Mouse (Mus musculus) lung, embryonic 15.5 days (tissue): Measurements from ENCODE around the gene Dclk3. TPM values are rescaled to one million over a fixed set of nuclear protein-coding genes. Genes with fewer than 3 reads are reported as not detected.
A peak's percentile ranks its signal among the peaks of the same experiment; 100 is the strongest.

Experiments used
- ATAC-seq: fragments of 200-750 bp; cut with Nextera tagmentation; 2 replicates; pipeline ENCODE4 v1.8.0; 2017; ENCODE audit warnings: moderate number of reproducible peaks, borderline replicate concordance; ENCODE audit not compliant: low FRiP score, low TSS enrichment; ENCODE audit errors: extremely low read depth
- H3K27ac ChIP-seq: fragments of 300-500 bp; sonication (generic); 2 replicates; pipeline ENCODE4 v1.5.1; 2015; ENCODE audit warnings: moderate library complexity, mild to moderate bottlenecking, inconsistent platforms
- H3K27me3 ChIP-seq: fragments of 300-500 bp; sonication (generic); 2 replicates; pipeline ENCODE4 v1.6.1; 2015; ENCODE audit warnings: inconsistent platforms
- H3K36me3 ChIP-seq: fragments of 300-500 bp; sonication (generic); 2 replicates; pipeline ENCODE4 v1.6.1; 2015; ENCODE audit warnings: inconsistent platforms
- H3K4me1 ChIP-seq: fragments of 300-500 bp; sonication (generic); 2 replicates; pipeline ENCODE4 v1.6.1; 2015; ENCODE audit warnings: inconsistent platforms
- H3K4me2 ChIP-seq: fragments of 300-500 bp; sonication (generic); 2 replicates; pipeline ENCODE4 v1.6.1; 2015; ENCODE audit warnings: inconsistent platforms, mild to moderate bottlenecking, moderate library complexity
- H3K4me3 ChIP-seq: fragments of 300-500 bp; sonication (generic); 2 replicates; pipeline ENCODE4 v1.5.1; 2015; ENCODE audit warnings: mild to moderate bottlenecking, inconsistent platforms
- H3K9ac ChIP-seq: fragments of 300-500 bp; sonication (generic); 2 replicates; pipeline ENCODE4 v1.6.1; 2015; ENCODE audit warnings: inconsistent platforms
- H3K9me3 ChIP-seq: fragments of 300-500 bp; sonication (generic); 2 replicates; pipeline ENCODE4 v1.6.1; 2016; ENCODE audit warnings: inconsistent platforms
- WGBS: fragments of 180-500 bp; shearing (Covaris S2); methylation state at CpG from one replicate; pipeline ENCODE4 v1.1.7; 2015; 5-methylcytosine and 5-hydroxymethylcytosine counted together
- polyA plus RNA-seq: library from polyadenylated mRNA; unstranded; fragments of >200 nt; fragmentation: Nextera tagmentation; extraction: Ambion mirVana; gene quantifications from 2 replicates; pipeline ENCODE4 v1.2.1, GENCODE M21; 2015

Gene Dclk3
- polyA plus RNA-seq, 1 experiment from 2014 or later, result 0.40 TPM

- Histone ChIP-seq H3K4me1 (no peaks in the 10 kb centered on the region), H3K4me2 (no peak overlapping the region), H3K27me3 (no peaks in the 10 kb centered on the region), H3K9me3 (no peaks in the 10 kb centered on the region), H3K36me3 (no peaks in the 10 kb centered on the region), H3K9ac (no peak overlapping the region), H3K27ac (no peak overlapping the region), H3K4me3 (no peak overlapping the region)
- ATAC-seq, result no peak
- WGBS, result 24% methylated on average over 9 of the region's 9 CpGs
Observed at GRCm38 (mm10) chr9:111497074-111497811, 58.4 kb downstream of the Dclk3 start.

- WGBS, result 79% methylated on average over 9 of the region's 9 CpGs
- Histone ChIP-seq H3K4me1 (no peaks in the 10 kb centered on the region), H3K4me3 (no peak overlapping the region), H3K9me3 (no peaks in the 10 kb centered on the region), H3K36me3 (no peaks in the 10 kb centered on the region), H3K27me3 (no peaks in the 10 kb centered on the region), H3K27ac (no peak overlapping the region), H3K9ac (no peak overlapping the region), H3K4me2 (no peak overlapping the region)
- ATAC-seq, result no peak
Observed at GRCm38 (mm10) chr9:111500211-111500610, 61.3 kb downstream of the Dclk3 start.

- no peaks in the 10 kb centered on the region for H3K9me3 ChIP-seq
- H3K4me2 ChIP-seq, result no peak overlapping the region
- no peaks in the 10 kb centered on the region for H3K36me3 ChIP-seq
- no peak overlapping the region for H3K9ac ChIP-seq
- no peak overlapping the region for H3K4me3 ChIP-seq
- H3K27me3 ChIP-seq, result no peaks in the 10 kb centered on the region
- H3K4me1 ChIP-seq, result no peaks in the 10 kb centered on the region
- H3K27ac ChIP-seq, result no peak overlapping the region
- no peak for ATAC-seq
- WGBS, result 54% methylated on average over 3 of the region's 3 CpGs
Observed at GRCm38 (mm10) chr9:111506075-111506474, 67.2 kb downstream of the Dclk3 start.

- H3K27me3 ChIP-seq, result no peaks in the 10 kb centered on the region
- H3K9ac ChIP-seq, result no peak overlapping the region
- no peak overlapping the region for H3K4me2 ChIP-seq
- H3K4me3 ChIP-seq, result no peak overlapping the region
- H3K27ac ChIP-seq, result no peak overlapping the region
- WGBS, result 62% methylated on average over 15 of the region's 15 CpGs
- no peaks in the 10 kb centered on the region for H3K4me1 ChIP-seq
- H3K9me3 ChIP-seq, result no peaks in the 10 kb centered on the region
- no peak for ATAC-seq
- H3K36me3 ChIP-seq, result no peaks in the 10 kb centered on the region
Observed at GRCm38 (mm10) chr9:111514586-111515473, 75.9 kb downstream of the Dclk3 start.

- H3K27me3 ChIP-seq, result no peaks in the 10 kb centered on the region
- no peaks in the 10 kb centered on the region for H3K36me3 ChIP-seq
- H3K4me3 ChIP-seq, result no peak overlapping the region
- no peak overlapping the region for H3K9ac ChIP-seq
- H3K27ac ChIP-seq, result no peak overlapping the region
- no peak overlapping the region for H3K4me2 ChIP-seq
- 71% methylated on average over 3 of the region's 3 CpGs for WGBS
- no peaks in the 10 kb centered on the region for H3K9me3 ChIP-seq
- H3K4me1 ChIP-seq, result no peaks in the 10 kb centered on the region
- 0 out of 2 replicates have a peak, but pooled peaks have one; percentile 14 for ATAC-seq
Observed at GRCm38 (mm10) chr9:111515536-111515935, 76.7 kb downstream of the Dclk3 start.

GRCm38 (mm10) chr9:111522226-111522625, 83.3 kb downstream of the Dclk3 start:
- no peaks in the 10 kb centered on the region for H3K9me3 ChIP-seq
- H3K27ac ChIP-seq, result no peak overlapping the region
- H3K9ac ChIP-seq, result no peak overlapping the region
- H3K4me3 ChIP-seq, result no peak overlapping the region
- ATAC-seq, result no peak
- no peaks in the 10 kb centered on the region for H3K27me3 ChIP-seq
- H3K4me1 ChIP-seq, result no peaks in the 10 kb centered on the region
- 88% methylated on average over 7 of the region's 7 CpGs for WGBS
- no peaks in the 10 kb centered on the region for H3K36me3 ChIP-seq
- no peak overlapping the region for H3K4me2 ChIP-seq

- Histone ChIP-seq H3K4me1 (no peaks in the 10 kb centered on the region), H3K9ac (no peak overlapping the region), H3K9me3 (no peaks in the 10 kb centered on the region), H3K27ac (no peak overlapping the region), H3K4me2 (no peak overlapping the region), H3K27me3 (no peaks in the 10 kb centered on the region), H3K4me3 (no peak overlapping the region), H3K36me3 (no peaks in the 10 kb centered on the region)
- 88% methylated on average over 11 of the region's 11 CpGs for WGBS
- no peak for ATAC-seq
Observed at GRCm38 (mm10) chr9:111523111-111523510, 84.2 kb downstream of the Dclk3 start.

- H3K4me2 ChIP-seq, result no peak overlapping the region
- no peaks in the 10 kb centered on the region for H3K36me3 ChIP-seq
- H3K27me3 ChIP-seq, result no peaks in the 10 kb centered on the region
- no peak for ATAC-seq
- 98% methylated on average over 3 of the region's 3 CpGs for WGBS
- no peak overlapping the region for H3K9ac ChIP-seq
- H3K9me3 ChIP-seq, result no peaks in the 10 kb centered on the region
- H3K4me3 ChIP-seq, result no peak overlapping the region
- no peaks in the 10 kb centered on the region for H3K4me1 ChIP-seq
- H3K27ac ChIP-seq, result no peak overlapping the region
Observed at GRCm38 (mm10) chr9:111523871-111524270, 85.0 kb downstream of the Dclk3 start.

GRCm38 (mm10) chr9:111534744-111535423, 96.0 kb downstream of the Dclk3 start:
- Histone ChIP-seq H3K36me3 (no peaks in the 10 kb centered on the region), H3K27ac (no peak overlapping the region), H3K4me2 (no peak overlapping the region), H3K27me3 (no peaks in the 10 kb centered on the region), H3K4me1 (peaks cover 4% of the 10 kb centered on the region; the same call in 1 of the 2 replicates), H3K9me3 (no peaks in the 10 kb centered on the region), H3K4me3 (no peak overlapping the region), H3K9ac (no peak overlapping the region)
- 10% methylated on average over 7 of the region's 7 CpGs for WGBS
- ATAC-seq, result no peak

- no peaks in the 10 kb centered on the region for H3K9me3 ChIP-seq
- H3K4me3 ChIP-seq, result no peak overlapping the region
- WGBS, result 54% methylated on average over 8 of the region's 8 CpGs
- no peaks in the 10 kb centered on the region for H3K27me3 ChIP-seq
- no peak overlapping the region for H3K27ac ChIP-seq
- ATAC-seq, result no peak
- peaks cover 4% of the 10 kb centered on the region; the same call in 1 of the 2 replicates for H3K4me1 ChIP-seq
- no peak overlapping the region for H3K4me2 ChIP-seq
- H3K9ac ChIP-seq, result no peak overlapping the region
- H3K36me3 ChIP-seq, result no peaks in the 10 kb centered on the region
Observed at GRCm38 (mm10) chr9:111535445-111536064, 96.7 kb downstream of the Dclk3 start.
